Mouse (Mus musculus) heart, postnatal 14 days (tissue): ENCODE measurements around the gene Coa4. TPM values are rescaled to one million over a fixed set of nuclear protein-coding genes. Genes with fewer than 3 reads are reported as not detected.

ENCODE experiments used
- DNase-seq, 2 experiments: peaks; one replicate each; pipeline ENCODE4 v3.0.0; 2021 to 2022
- intact Hi-C: fragments of 180-260 bp; cut with DNase I; formaldehyde crosslinking; loops from one replicate; pipeline ENCODE4 v1.15.1; 2025
- total RNA-seq, 2 experiments: library from RNA; stranded (reverse); gene quantifications; 2 replicates each; pipeline ENCODE4 v1.2.3; 2021

Coa4 gene
- total RNA-seq, 2 experiments from 2014 or later, result 13.0 to 13.3 TPM

DNA sequence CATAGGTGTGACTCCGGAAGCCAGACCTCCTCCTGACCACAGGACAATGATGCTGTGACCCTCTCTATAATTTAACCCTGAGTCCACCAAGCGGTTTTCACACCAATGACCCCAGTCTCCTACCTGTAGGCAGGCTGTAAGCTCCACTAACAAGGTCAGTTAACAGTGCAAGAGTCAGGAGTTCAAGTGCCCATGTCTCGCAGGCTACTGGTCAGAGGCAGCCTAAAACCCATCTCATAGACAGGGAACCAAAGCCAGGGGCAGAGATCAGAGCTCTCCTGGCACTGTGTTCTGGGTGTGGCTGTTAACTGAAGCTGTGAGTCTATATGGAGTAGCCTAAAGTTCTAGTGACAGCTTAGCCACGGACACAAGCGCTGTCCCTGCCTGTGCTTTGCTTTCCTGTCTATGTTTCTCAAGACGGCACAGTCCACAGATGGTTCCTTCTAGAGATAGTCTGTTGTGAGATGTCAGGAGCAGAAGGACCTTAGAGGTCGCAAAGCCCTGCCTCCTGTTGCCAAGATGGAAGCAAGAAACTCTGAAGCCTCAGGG is 34.4 kb upstream of the Coa4 start:
- intact Hi-C loops, result no loop called here
- DNase-seq, result peak in 1 of 2 experiments; percentile 17

DNA sequence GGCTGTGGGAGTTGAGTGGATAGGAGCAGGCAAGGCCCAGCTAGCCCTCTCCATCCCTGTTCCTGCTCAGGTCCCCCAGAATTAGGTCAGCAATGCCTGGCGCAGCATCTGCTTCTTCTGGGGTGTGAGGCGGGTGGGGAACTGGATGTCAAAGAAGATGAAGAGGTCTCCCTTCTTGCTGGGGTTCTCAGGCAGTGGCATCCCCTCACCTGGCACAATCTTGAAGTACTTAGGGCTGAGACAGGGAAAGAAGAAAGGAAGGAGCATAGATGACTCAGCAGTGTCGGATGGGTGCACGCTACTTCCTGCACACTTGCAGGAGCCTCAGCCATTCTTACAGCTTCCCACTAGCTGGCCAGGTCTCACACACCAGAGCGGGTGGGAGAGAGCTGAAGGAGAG is 33.8 kb upstream of the Coa4 start:
- DNase-seq, result no peak
- intact Hi-C loops, result no loop called here

DNA sequence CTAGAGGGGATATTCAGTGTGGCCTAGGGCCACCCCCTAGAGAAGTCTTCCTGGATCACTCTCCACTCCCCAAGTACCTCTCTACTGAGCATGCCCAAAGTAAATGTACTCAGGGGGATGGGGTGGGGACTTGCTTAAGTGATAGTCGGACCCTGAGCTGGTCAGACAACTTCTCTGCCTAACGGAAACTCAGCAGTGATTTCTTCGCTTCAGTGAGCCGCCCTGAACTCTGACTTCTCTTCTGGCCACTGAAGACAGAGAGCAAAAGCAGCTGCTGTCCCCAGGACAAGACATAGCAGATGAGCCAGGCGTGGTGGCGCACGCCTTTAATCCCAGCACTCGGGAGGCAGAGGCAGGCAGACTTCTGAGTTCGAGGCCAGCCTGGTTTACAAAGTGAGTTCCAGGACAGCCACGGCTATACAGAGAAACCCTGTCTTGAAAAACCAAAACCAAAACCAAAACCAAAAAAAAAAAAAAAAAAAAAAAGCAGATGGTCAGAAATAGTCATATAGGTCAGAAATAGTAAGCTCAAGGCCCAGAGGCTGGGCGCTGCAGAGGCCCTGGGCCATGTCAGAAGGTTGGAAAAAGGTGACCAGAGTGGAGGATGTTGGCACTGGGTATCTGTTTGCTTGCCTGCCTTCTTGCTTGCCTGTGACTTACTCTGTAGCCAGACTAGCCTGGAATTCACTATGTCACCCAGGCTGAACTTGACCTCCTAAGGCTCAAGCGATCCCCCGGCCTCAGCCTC is 32.0 kb upstream of the Coa4 start:
- no peak for DNase-seq
- intact Hi-C loops, result no loop called here

DNA sequence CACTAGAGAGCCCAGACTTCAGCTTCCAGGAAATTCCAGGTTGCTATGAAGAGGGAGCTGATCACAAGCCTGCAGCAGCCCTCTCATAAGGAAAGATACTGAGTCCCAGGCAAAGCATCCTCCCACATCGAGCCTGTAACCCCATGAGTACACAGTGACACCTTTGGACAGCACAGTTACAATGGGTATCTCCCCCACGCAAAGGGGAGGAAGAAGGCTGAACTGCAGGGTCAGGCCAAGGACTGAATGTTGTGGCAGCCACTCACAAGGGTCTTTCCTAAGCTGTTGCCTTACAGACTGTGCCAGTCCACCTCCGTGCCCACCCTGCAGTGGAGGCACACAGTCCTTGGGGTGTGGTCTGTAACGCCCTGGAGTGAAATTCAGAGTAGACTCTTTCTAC is 30.4 kb upstream of the Coa4 start:
- DNase-seq, result no peak
- intact Hi-C loops, result no loop called here

DNA sequence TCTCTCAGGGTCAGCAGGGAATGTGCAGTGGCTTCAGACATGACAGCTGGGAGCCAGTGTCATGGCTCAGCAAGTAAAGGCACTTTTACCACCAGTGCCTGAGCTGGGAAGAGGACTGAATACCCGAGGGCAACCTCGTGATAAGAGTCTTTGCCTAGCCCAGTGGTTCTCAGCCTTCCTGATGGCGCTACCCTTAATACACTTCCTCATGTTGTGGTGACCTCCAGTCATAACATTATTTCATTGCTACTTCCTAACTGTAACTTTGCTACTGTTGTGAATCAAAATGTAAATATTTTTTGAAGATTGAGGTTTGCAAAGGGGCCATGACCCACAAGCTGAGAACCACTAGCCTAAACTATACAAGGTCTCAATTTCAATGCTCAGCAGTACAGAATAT is 28.2 kb upstream of the Coa4 start:
- no peak for DNase-seq
- intact Hi-C loops, result no loop called here

DNA sequence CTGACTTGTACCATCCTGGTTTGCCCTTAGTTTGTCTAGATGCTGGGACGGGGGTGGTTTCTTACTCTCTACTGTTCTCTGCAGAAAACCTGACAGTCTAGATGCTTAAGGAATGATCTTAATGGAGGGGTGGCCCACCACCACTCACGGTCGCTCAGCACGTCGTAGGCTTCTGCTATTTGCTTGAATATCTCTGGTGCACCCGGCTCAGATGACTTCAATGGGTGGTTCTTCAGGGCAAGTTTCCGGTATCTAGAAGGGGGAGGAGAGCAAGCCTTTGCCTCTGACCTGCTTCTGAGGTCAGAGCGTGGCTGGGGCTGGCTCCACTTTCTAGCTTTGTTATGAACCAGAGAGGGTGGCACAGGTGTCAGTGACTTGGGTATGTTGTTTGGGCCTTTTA is 25.3 kb upstream of the Coa4 start:
- intact Hi-C loops, result no loop called here
- DNase-seq, result no peak

DNA sequence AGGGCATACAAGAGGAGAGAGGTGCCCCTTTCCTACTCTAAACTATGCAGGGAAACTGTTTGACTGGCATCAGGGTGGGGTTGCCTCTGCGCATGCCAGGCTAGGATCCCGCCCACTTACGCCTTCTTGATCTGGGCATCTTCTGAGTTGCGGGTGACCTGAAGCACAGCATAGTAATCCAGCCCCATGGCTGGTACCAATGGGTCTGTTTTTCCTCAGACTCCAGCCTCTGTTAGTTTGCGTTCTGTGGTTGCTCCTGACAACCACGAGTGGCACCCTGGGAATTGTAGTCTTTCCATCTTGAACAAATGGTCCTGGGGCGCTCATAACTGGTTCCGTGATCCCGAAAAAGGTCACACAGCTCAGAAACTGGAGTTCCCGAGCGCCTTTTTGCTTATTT is 22.3 kb upstream of the Coa4 start, which contains the start of gene Dnajb13:
Gene Dnajb13 (minus strand): TSS at position 388 of the 400 bp plus-strand sequence.
- intact Hi-C loops, result no loop called here

DNA sequence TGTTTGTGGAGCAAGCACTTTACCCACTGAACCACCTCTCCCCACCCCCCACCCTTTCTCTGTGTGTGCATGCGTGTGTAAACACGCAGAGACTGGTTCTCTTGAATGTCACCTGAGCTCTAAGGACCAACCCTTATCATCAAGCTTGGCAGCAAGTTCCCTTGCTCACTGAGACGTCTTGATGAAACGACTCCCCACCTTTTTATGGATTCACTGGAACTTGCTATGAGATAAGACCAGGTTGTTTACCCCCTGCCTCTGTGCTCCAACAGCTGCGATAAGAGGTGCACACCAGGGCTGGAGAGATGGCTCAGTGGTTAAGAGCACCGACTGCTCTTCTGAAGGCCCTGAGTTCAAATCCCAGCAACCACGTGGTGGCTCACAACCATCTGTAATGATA is 16.7 kb upstream of the Coa4 start:
- no peak for DNase-seq
- intact Hi-C loops, result loop anchor here (1.0 to 10.0 kb wide), 3 partner anchors 143 to 295 kb away; no protein-coding TSS in a partner anchor

More for the DNA sequence above, 22.3 kb upstream of the Coa4 start, which contains the start of gene Dnajb13:
- no peak for DNase-seq

DNA sequence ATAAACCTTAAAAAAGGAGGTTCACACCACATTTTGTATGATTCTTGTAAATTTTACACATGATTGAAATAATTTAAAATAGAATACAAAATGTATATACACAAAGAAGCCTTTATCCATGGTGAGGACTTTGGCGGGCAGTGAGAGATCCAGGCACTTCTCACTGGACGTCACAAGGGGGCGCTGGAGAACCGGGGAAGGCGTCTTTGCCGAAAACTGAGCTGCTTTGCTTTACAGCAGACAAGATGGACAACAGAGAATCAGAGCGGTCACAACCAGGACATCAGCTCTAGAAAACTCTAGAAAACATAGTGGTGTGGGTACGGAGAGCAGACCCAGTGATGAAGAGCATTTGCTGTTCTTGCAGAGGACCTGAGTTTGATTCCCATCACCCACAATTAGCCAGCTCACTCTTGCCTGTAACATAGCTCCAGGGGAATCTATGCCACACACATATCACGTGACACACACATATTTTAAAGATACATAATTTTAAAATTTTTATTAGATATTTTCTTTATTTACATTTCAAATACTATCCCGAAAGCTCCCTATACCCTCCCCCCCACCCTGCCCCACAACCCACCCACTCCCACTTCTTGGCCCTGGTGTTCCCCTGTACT is 16.1 kb upstream of the Coa4 start:
- DNase-seq, result peak; percentile 87 to 94
- intact Hi-C loops, result loop anchor here (1.0 to 10.0 kb wide), 3 partner anchors 143 to 294 kb away; no protein-coding TSS in a partner anchor

DNA sequence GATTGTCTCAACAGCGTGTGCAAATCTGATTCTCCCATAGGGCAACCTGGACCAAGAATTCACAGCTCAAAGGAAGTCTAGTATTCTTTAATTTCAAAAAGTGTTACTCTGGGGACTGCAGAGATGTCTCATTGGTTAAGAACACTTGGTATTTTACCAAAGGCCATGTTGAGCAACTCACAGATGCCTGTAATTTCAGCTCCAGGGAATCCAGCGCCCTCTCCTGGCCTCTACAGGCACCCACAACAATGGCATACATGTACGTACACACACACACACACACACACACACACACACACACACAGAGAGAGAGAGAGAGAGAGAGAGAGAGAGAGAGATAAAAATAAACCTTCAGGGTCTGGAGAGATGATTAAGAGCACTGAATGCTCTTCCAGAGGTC is 14.6 kb upstream of the Coa4 start:
- intact Hi-C loops, result loop anchor here (2.0 to 10.0 kb wide), 3 partner anchors 115 to 293 kb away; no protein-coding TSS in a partner anchor
- no peak for DNase-seq

DNA sequence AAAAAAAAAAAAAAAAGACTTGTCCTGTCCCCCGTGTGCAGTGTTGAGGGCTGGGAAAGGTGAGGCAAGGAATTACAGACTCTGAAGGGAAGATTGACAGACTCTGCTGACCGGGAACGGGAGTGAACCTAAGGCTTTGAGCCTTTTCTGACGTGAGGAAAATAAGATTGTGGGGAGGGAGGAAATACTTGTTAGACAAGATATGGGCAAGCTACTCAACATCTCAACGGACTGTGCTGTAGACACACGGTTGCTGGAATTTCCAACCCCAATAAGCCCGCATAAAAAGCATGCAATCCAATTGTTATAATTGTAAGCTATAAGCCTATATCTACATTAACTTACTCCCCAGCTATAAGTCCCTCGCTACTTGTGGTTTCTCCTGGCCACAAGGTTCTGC is 12.2 kb upstream of the Coa4 start:
- intact Hi-C loops, result loop anchor here (5.0 to 10.0 kb wide), 2 partner anchors 158 to 290 kb away; no protein-coding TSS in a partner anchor
- DNase-seq, result no peak

DNA sequence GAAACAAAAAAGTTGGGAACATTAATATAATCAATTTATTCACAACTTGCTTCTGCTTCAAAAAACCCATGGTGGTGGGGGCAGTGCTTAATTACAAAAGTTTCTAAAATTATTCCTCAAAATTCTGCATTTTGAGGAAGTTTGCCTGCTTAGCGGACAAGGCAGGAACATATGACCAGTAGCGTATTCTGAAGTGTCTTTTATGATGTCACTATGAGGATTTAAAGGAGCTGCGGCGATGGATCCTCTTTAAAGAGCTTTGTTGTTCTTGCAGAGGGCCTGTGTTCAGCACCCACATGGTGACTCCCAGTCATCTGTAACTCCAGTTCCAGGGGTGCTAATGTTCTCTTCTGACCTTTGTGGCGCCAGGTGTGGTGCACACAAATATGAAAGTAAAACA is 6.1 kb upstream of the Coa4 start:
- DNase-seq, result no peak
- intact Hi-C loops, result no loop called here

DNA sequence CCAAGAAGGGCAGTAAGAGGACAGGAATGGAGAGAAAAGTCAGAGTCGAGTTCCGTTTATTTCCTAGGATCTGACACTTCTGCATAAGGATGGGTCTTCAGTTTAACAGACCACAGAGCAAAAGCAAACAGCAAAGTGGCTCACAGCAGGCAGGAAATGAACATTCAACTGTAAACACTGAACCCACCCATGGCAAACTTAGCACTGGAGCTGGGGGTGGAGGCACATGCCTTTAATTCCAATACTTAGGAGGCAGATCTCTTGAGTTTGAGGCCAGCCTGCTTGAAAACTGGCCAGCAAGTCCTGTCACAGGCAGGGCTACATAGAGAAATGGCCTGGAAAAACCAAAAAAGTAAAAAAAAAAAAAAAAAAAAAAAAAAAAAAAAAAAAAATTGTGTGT is 3.4 kb upstream of the Coa4 start:
- intact Hi-C loops, result no loop called here

DNA sequence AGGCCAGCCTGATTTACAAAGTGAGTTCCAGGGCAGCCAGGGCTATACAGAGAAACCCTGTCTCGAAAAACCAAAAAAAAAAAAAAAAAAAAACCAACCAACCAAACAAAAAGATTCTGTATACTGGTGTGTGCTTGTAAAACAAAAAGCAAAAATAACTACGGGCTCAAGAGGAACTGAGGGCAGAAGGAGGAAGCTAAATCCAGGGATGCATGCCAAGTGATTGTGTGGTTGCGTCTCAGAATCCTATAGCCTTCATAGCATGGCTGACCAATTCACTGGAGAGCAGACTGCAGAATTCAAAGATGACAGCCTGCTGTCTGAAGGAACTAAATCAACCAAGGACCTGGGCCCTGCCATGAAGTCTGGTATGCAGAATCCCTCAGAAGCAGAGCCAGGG is 2.7 kb upstream of the Coa4 start:
- no peak for DNase-seq
- intact Hi-C loops, result no loop called here

More for the DNA sequence above, 3.4 kb upstream of the Coa4 start:
- DNase-seq, result no peak

DNA sequence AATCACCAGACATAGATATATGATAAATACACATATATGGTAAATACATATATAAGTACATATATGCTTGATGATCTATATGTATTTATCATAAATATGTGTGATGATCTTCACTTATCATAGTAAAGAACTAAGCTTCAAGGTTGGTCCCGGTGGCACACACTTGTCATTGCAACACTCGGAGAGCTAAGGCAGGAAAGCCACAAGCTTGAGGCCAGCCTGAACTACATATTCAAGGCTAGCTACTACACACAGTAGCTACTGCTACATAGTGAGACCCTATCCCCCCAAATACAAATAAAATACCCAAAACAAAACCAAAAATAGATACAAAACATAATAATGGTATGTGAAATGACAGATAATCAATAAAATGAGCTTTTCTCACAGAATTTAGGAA is 1.0 kb upstream of the Coa4 start:
- intact Hi-C loops, result no loop called here
- no peak for DNase-seq

DNA sequence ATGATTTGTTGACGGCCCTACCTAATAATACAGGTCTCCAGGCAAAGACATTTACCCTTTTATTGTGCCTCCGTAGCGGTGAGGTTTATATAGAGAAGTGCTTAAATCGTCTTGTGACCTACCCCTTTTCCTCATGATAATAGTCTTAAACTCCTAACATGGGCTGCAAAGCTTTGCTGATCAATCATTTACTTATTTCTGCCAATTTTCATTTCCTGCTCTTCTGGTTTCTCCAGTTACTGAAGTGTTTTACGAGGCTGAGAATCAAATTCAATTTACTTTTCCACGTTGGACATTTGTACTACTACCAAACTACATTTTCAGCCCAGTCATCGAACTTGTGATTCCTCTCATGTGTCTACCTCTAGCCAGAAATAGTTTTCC is 640 bp downstream of the Coa4 start:
- intact Hi-C loops, result no loop called here

DNA sequence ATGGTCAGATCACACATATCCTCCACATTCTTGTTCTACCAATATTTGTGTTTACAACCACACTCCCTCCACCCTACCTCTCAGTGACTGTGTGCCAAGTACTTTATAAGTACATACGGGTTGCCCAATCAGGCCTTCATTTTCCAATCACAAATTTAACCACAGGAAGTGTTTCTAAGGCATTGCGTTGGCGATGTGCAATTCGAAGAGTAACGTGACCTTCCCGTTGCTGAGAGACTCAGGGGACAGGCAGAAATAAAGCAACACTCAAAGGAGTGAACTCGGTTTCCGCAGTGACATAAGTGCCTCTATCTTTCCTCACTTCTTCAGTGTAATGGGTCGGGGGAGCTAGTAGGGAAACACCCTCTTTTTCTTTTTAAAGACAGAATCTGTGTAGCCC is 2.6 kb downstream of the Coa4 start:
- no peak for DNase-seq
- intact Hi-C loops, result no loop called here

More for the DNA sequence above, 640 bp downstream of the Coa4 start:
- no peak for DNase-seq

DNA sequence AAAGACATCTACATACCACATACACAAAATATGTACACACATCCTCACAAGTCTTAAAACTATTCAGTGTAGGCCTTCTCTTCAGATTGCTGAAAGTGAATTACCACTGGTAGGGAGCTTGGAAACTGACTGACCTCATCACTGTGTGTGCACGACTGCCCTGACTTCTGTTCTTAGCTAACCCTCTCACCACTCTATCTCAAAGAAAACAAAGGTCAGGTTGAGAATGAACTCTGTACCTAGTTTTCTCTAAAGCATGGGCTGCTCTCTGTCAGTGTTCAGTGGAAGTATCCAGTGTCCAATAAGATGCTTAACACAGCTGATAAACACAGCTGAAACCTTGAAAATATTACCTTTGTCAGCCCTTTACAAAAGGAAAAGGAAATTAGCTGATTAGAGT is 7.6 kb downstream of the Coa4 start:
- no peak for DNase-seq
- intact Hi-C loops, result no loop called here

DNA sequence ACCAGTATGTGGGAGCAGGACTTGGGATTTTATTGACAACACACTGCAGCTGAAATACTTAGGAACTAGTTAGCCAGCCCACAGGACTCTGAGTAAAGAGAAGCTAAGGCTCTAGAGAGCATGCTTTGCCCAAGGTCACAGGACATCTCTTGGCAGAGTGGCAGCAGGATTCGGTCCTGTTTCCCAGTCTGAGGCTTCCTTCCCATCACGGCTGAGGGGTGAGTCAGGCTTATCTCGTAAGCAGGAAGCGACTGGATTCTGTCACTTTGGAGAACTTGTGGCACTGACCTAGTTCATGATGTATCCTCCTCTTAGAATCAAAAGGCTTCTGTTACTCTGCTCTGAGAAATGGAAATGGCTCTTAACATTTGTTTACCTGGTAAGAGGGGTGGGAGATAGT is 10.8 kb downstream of the Coa4 start:
- no peak for DNase-seq
- intact Hi-C loops, result no loop called here

DNA sequence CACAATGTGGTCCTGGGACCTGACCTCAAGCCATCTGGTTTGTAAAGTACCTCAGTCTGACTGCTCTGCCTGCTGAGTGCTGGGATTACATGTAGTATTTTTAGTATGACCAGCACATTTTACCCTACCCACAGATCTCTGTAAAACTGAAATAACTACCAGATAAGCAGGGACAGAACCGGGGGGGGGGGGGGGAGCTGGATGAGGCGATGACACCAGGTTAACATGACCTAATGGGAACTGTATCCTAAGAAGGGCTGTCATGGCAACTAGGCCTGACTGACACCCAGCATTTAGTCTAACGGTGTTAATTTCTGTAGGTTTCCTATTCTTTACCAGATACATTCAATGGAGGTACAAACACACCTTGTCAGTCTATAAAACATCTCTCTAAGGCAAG is 12.9 kb downstream of the Coa4 start:
- intact Hi-C loops, result no loop called here
- DNase-seq, result no peak

DNA sequence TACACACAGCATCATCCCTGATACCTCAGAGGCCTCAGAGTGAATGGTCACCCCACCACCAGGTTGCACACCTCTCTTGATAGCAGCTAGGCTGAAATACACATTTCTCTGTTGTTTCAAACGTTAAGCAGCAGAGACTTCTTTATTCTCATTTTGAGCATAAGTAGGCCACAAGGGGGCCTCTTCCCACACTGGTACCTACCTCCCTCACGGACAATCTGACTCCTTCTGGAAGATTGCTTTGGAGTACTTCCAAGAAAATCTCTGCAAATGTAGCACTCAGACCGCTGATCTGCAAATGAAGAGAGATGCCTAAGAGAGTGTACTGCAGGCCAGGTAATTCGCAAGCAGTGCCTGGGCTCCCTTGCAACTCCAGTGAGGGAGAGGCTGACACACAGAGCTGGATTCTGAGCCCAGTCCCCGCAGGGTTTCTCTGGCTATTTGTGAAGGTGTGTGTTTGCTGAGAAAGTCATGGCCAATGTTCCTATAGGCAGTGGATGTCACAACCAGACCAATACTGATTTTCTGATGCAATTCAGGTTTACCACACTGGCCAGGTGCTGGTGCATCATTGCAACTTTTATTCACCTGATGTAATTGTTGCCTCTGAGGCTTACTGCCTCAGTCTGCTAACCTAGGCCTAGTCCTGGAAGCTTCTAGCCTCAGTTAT is 13.6 kb downstream of the Coa4 start:
- intact Hi-C loops, result no loop called here
- DNase-seq, result peak in 1 of 2 experiments; percentile 32
